In the genomic region with DNA sequence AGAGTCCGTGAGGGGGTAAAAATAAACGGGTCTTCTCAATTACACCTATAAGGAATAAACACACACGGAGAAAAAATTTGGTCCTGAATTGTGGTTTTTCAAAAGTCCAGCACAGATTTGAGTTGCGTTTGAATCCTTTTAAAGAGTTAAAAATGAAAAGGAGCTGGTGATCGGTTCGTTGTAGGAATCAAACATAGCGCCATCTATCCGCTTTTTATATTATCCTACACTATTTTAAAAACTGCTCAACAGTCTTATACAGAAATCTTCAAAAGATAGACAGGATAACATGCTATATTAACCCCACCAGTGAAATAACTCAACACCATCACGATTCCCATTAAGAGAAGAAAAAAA, we compare ENCODE assay signal across 8 mouse cellular contexts. TPM values are rescaled to one million over a fixed set of nuclear protein-coding genes. Genes with fewer than 3 reads are reported as not detected.
A peak's percentile ranks its signal among the peaks of the same experiment; 100 is the strongest.
DNase-seq lines count a peak whose midpoint lies in the region; ATAC-seq lines count a peak whose summit lies in the region.

No protein-coding gene starts in this region.

- WGBS in heart, embryonic 13.5 days = under 1% methylated on average over 9 of the region's 9 CpGs
- under 1% methylated on average over 9 of the region's 9 CpGs for WGBS in hindbrain, embryonic 13.5 days
- under 1% methylated on average over 9 of the region's 9 CpGs for WGBS in midbrain, embryonic 11.5 days

- H3K36me3 ChIP-seq in heart, embryonic 13.5 days = peaks cover 10% of the 10 kb centered on the region
- no peaks in the 10 kb centered on the region for H3K36me3 ChIP-seq in hindbrain, embryonic 13.5 days
- H3K36me3 ChIP-seq in midbrain, embryonic 11.5 days (ENCODE audit: control insufficient read depth, insufficient read depth, low read length) = peaks cover 2% of the 10 kb centered on the region; the same call in 1 of the 2 replicates

- DNase-seq in heart, adult 18-20 months = no peak
- peak; percentile 65 for DNase-seq in adipocyte (ENCODE audit: low spot score)
- no peak for DNase-seq in midbrain, embryonic 11.5 days (ENCODE audit: low spot score, missing footprints)
- DNase-seq in adrenal gland, adult 18-20 months (ENCODE audit: low spot score in 2 of 2) = no peak
- no peak for DNase-seq in layer of hippocampus, adult 9-10 months (ENCODE audit: low spot score)
- no peak for DNase-seq in layer of hippocampus, adult 9-11 months

- H3K27ac ChIP-seq in heart, embryonic 13.5 days (replicated peaks) = peak overlapping the region; percentile 100
- H3K27ac ChIP-seq in hindbrain, embryonic 13.5 days = peak overlapping the region; percentile 100
- H3K27ac ChIP-seq in midbrain, embryonic 11.5 days (ENCODE audit: low read depth, low read length) = peak overlapping the region; percentile 99

- H3K9ac ChIP-seq in heart, embryonic 13.5 days = peak overlapping the region; percentile 100
- peak overlapping the region; percentile 100 for H3K9ac ChIP-seq in hindbrain, embryonic 13.5 days
- peak overlapping the region; percentile 100 for H3K9ac ChIP-seq in midbrain, embryonic 11.5 days (ENCODE audit: low read length)

- no peaks in the 10 kb centered on the region for H3K9me3 ChIP-seq in heart, embryonic 13.5 days
- no peaks in the 10 kb centered on the region for H3K9me3 ChIP-seq in hindbrain, embryonic 13.5 days
- H3K9me3 ChIP-seq in midbrain, embryonic 11.5 days (ENCODE audit: control insufficient read depth, low read length) = no peaks in the 10 kb centered on the region

- no peaks in the 10 kb centered on the region for H3K27me3 ChIP-seq in heart, embryonic 13.5 days (replicated peaks)
- no peaks in the 10 kb centered on the region for H3K27me3 ChIP-seq in hindbrain, embryonic 13.5 days
- H3K27me3 ChIP-seq in midbrain, embryonic 11.5 days (ENCODE audit: control insufficient read depth, insufficient read depth, low read length) = no peaks in the 10 kb centered on the region

- peak overlapping the region; percentile 100 for H3K4me3 ChIP-seq in heart, embryonic 13.5 days
- peak overlapping the region; percentile 100 for H3K4me3 ChIP-seq in hindbrain, embryonic 13.5 days
- H3K4me3 ChIP-seq in midbrain, embryonic 11.5 days (ENCODE audit: low read depth, low read length) = peak overlapping the region; percentile 100

- no peak for ATAC-seq in heart, embryonic 13.5 days (ENCODE audit: extremely low read depth, insufficient number of reproducible peaks, low FRiP score, low TSS enrichment)
- no peak for ATAC-seq in hindbrain, embryonic 13.5 days (ENCODE audit: low FRiP score)
- no peak for ATAC-seq in midbrain, embryonic 11.5 days (ENCODE audit: low FRiP score)

- peak overlapping the region; percentile 73 for H3K4me2 ChIP-seq in heart, embryonic 13.5 days
- H3K4me2 ChIP-seq in hindbrain, embryonic 13.5 days = peak overlapping the region; percentile 54
- peak overlapping the region; percentile 33 for H3K4me2 ChIP-seq in midbrain, embryonic 11.5 days

- peaks cover 31% of the 10 kb centered on the region for H3K4me1 ChIP-seq in heart, embryonic 13.5 days
- H3K4me1 ChIP-seq in hindbrain, embryonic 13.5 days (replicated peaks) = peaks cover 35% of the 10 kb centered on the region
- peaks cover 18% of the 10 kb centered on the region for H3K4me1 ChIP-seq in midbrain, embryonic 11.5 days (ENCODE audit: control insufficient read depth, insufficient read depth, low read length)

RNA-seq across cellular contexts. Expression of gene Sox4, which starts 3.3 kb away (rescaled TPM):
- 37.1 and 37.9 TPM in 2 replicates for polyA plus RNA-seq in heart, embryonic 13.5 days (2015; fragmentation: Nextera tagmentation; extraction: Ambion mirVana)
- 10 to 100 TPM in 1 of 2 experiments, 1 to 10 TPM in 1; 7.8 to 12.7 TPM for total RNA-seq in heart, adult 18-20 months (2021)
- polyA plus RNA-seq in hindbrain, embryonic 13.5 days (2015; fragmentation: Nextera tagmentation; extraction: Ambion mirVana) = 173 and 192 TPM in 2 replicates
- 164 and 175 TPM in 2 replicates for polyA plus RNA-seq in midbrain, embryonic 11.5 days (2014; fragmentation: Nextera tagmentation; extraction: Ambion mirVana)
- total RNA-seq in adrenal gland, adult 18-20 months (2021) = 10 to 100 TPM; 13.0 to 15.8 TPM
